Mouse (Mus musculus): ENCODE measurements around the gene Arrdc1.

- TF ChIP-seq CTCF (conservative IDR thresholded peaks at IDR 0.05; ENCODE audit: low read length) (no peak), POU5F1 (IDR thresholded peaks at IDR 0.05; ENCODE audit: borderline replicate concordance, low read length) (no peak), NANOG (IDR thresholded peaks at IDR 0.05; ENCODE audit: borderline replicate concordance, low read length) (no peak)
These were observed 14.6 kb upstream of the Arrdc1 start, which contains the start of gene Zmynd19 for GRCm38 (mm10) chr2:24949421-24950188.
